Mouse (Mus musculus) midbrain, embryonic 16.5 days (tissue): ENCODE data around the gene Aspg. TPM values are rescaled to one million over a fixed set of nuclear protein-coding genes. Genes with fewer than 3 reads are reported as not detected.

Experiments
- ATAC-seq: fragments of 200-750 bp; cut with Nextera tagmentation; 2 replicates; pipeline ENCODE4 v1.8.0; 2017; ENCODE audit warnings: moderate TSS enrichment
- H3K27ac ChIP-seq: fragments of 300-500 bp; sonication (generic); 2 replicates; pipeline ENCODE4 v1.5.1; 2014; ENCODE audit warnings: mild to moderate bottlenecking, low read length, mixed read lengths
- H3K27me3 ChIP-seq: fragments of 300-500 bp; sonication (generic); 2 replicates; pipeline ENCODE4 v1.6.1; 2014; ENCODE audit warnings: low read depth, low read length, mixed read lengths; ENCODE audit not compliant: control insufficient read depth, insufficient read depth
- H3K36me3 ChIP-seq: fragments of 300-500 bp; sonication (generic); 2 replicates; pipeline ENCODE4 v1.6.1; 2014; ENCODE audit warnings: mild to moderate bottlenecking, low read length, moderate library complexity, mixed read lengths; ENCODE audit not compliant: control insufficient read depth, insufficient read depth
- H3K4me1 ChIP-seq: fragments of 300-500 bp; sonication (generic); 2 replicates; pipeline ENCODE4 v1.6.1; 2014; ENCODE audit warnings: mild to moderate bottlenecking, low read length, mixed read lengths; ENCODE audit not compliant: control insufficient read depth, insufficient read depth
- H3K4me2 ChIP-seq: fragments of 300-500 bp; sonication (generic); 2 replicates; pipeline ENCODE4 v1.6.1; 2014; ENCODE audit warnings: mild to moderate bottlenecking, low read length, mixed read lengths
- H3K4me3 ChIP-seq: fragments of 300-500 bp; sonication (generic); 2 replicates; pipeline ENCODE4 v1.5.1; 2014; ENCODE audit warnings: low read depth, mild to moderate bottlenecking, low read length, moderate library complexity, mixed read lengths
- H3K9ac ChIP-seq: fragments of 300-500 bp; sonication (generic); 2 replicates; pipeline ENCODE4 v1.6.1; 2014; ENCODE audit warnings: low read depth, low read length, mixed read lengths
- H3K9me3 ChIP-seq: fragments of 300-500 bp; sonication (generic); replicated peaks from 2 replicates; pipeline ENCODE4 v1.6.1; 2014; ENCODE audit warnings: mild to moderate bottlenecking, low read length, mixed read lengths; ENCODE audit not compliant: control insufficient read depth, poor library complexity, severe bottlenecking
- WGBS: fragments of 180-500 bp; shearing (Covaris S2); extraction: QIAGEN DNeasy Blood & Tissue Kit; methylation state at CpG from one replicate; pipeline ENCODE4 v1.1.7; 2014; 5-methylcytosine and 5-hydroxymethylcytosine counted together
- microRNA counts: library from miRNA; unstranded; fragments of <30 nt; microRNA quantifications from one replicate; lab custom pipeline; 2016
- microRNA-seq: library from miRNA; unstranded; fragments of <30 nt; microRNA quantifications from one replicate; pipeline ENCODE4, GENCODE M21; 2017
- polyA plus RNA-seq: library from polyadenylated mRNA; unstranded; fragments of >200 nt; fragmentation: Nextera tagmentation; extraction: Ambion mirVana; gene quantifications from 2 replicates; pipeline ENCODE4 v1.2.1, GENCODE M21; 2015

Aspg gene
- polyA plus RNA-seq, 1 experiment from 2014 or later = 0.74 TPM

DNA sequence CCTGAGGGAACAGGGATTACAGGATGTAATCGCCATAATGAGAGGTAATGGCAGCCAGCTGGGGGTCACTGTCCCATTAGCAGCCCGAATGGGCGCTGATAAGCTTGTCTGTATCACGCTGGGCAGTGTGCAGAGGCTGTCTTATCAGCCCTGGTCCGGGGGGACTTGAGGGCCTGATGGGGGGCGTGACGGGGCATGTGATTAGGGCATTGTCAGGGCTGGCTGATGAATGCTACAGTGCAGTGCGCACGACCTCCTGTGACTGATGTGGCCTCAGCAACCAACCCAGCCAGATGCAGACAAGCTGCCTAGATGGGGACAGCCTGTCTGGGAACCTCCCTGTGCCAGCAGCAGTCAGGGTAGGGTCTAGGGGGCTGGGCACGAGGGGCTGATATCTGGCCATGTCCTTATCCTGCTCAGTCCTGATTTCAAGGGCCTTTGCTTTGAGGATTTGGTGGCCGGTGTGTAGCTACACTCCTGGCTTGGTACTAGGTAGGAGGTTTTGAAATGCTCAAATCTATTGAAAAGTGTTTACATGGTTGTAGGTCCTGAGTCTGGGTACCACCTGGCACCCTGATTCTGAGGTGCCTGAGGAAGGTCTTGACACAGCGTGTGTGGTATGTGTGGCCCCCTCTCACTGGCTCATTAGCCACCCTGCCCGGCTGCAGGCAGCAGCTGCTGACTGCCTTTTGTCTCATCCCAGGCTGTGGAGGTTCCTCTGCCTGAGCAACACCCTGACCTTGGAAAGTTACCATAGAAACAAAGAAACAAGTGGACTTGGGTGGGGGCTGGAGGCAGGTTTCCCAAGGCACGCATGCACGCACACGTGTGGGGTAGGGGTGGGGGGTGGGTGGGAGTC is 57.7 kb downstream of the Aspg start:
- Histone ChIP-seq H3K27ac (peak overlapping the region; percentile 1; the same call in 1 of the 2 replicates), H3K9me3 (no peaks in the 10 kb centered on the region), H3K36me3 (no peaks in the 10 kb centered on the region), H3K4me1 (peaks cover 9% of the 10 kb centered on the region), H3K4me3 (no peak overlapping the region), H3K27me3 (no peaks in the 10 kb centered on the region), H3K9ac (peak overlapping the region; percentile 0; the same call in 1 of the 2 replicates), H3K4me2 (no peak overlapping the region)
- WGBS = 12% methylated on average over 16 of the region's 16 CpGs
- peak; percentile 33; the same call in 1 of the 2 replicates for ATAC-seq

DNA sequence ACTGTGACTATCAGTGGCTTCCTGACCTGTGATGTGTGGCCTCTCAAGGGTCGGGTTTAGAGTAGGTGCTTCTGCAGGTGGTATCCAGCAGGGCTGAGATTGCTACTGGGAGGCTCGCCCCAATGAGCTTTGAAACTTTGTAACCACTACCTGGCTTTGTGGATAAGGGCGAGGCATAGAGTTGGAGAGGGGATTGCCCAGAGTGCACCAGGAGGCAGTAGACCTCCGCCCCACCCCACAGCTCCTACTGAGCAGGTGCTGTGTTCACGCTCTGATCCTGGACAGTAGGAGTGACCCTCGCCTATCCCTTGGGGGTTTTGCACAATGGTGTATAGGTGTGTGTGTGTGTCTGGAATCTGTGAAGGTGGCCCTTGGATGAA is 58.4 kb downstream of the Aspg start:
- WGBS = 65% methylated on average over 6 of the region's 6 CpGs
- peaks cover 14% of the 10 kb centered on the region for H3K4me1 ChIP-seq
- no peak overlapping the region for H3K4me3 ChIP-seq
- no peaks in the 10 kb centered on the region for H3K27me3 ChIP-seq
- H3K9me3 ChIP-seq = no peaks in the 10 kb centered on the region
- H3K36me3 ChIP-seq = no peaks in the 10 kb centered on the region
- no peak for ATAC-seq
- no peak overlapping the region for H3K9ac ChIP-seq
- H3K27ac ChIP-seq = no peak overlapping the region
- H3K4me2 ChIP-seq = no peak overlapping the region

DNA sequence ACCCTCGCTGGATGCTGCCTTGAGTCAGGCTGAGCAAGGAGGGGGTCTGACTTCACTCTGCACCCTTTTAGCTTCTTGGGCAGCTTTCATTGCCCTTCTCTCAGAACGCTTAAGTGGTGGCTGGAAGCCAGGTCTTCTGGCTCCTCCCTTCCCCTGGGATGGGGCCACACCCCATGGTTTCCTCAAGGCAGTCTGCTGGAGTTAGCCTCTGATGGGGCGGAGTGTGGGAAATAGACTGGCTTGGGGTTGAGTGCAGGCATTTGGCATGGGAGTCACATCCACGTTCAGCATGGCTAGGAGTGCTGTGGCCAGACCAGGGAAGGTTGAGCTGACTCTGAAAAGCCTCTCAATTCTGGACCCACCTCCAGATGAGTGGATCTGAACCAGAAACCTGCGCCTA is 62.8 kb downstream of the Aspg start:
- H3K27ac ChIP-seq = no peak overlapping the region
- WGBS = 61% methylated on average over 5 of the region's 5 CpGs
- H3K4me3 ChIP-seq = no peak overlapping the region
- H3K36me3 ChIP-seq = 0 out of 2 replicates have a peak, but pooled peaks cover 4% of the 10 kb centered on the region
- peak overlapping the region; percentile 31; the same call in 1 of the 2 replicates for H3K9ac ChIP-seq
- ATAC-seq = no peak
- H3K4me2 ChIP-seq = no peak overlapping the region
- no peaks in the 10 kb centered on the region for H3K9me3 ChIP-seq
- H3K4me1 ChIP-seq = peaks cover 28% of the 10 kb centered on the region
- no peaks in the 10 kb centered on the region for H3K27me3 ChIP-seq

DNA sequence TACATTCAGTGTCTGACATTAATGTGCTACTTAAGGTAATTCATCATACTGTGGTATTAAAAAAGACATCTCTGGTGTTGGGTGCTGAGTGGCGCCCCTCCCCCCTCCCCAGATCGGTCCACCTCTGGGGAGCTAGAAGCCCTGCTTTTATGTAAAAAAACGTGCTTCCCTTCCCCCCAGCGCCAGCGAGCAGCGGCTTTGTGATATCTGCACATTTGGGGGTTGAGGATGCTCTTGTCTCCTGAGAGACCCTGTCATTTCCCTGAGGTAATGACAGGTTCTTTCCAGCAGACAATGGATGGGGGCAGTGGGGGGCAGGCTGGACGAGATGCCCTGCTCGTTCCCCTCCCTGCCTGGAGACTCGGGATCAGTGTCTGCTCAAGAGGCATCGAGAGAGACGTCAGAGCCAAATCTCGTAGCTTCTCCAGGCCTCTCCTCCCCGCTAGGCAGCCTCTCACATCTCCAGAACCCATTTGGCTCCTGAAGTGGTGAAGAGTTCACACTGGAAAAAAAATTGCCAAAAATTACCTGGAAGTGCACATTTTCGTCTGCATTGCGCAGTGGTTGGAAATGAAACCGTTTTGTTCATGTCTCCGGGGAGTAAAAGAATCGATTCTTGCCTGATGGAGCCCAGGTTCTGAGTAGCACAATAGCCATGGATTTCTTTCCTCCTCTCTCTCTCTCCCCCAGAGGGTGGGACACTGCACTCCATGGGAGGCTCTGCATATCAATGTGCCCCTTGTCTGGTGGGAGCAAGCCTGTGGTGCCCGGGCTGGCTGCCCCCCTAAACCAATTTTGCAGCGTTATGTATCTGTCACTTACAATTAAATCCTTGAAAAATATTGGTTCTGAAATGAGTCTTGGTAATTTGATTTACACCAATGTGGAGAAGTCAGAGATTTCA is 64.4 kb downstream of the Aspg start:
- Histone ChIP-seq H3K27ac (peak overlapping the region; percentile 79), H3K27me3 (no peaks in the 10 kb centered on the region), H3K9ac (peak overlapping the region; percentile 55; the same call in 1 of the 2 replicates), H3K4me2 (peak overlapping the region; percentile 19), H3K4me1 (peaks cover 23% of the 10 kb centered on the region), H3K4me3 (no peak overlapping the region), H3K36me3 (peaks cover 10% of the 10 kb centered on the region; the same call in 1 of the 2 replicates), H3K9me3 (no peaks in the 10 kb centered on the region)
- 14% methylated on average over 20 of the region's 20 CpGs for WGBS
- ATAC-seq = no peak

DNA sequence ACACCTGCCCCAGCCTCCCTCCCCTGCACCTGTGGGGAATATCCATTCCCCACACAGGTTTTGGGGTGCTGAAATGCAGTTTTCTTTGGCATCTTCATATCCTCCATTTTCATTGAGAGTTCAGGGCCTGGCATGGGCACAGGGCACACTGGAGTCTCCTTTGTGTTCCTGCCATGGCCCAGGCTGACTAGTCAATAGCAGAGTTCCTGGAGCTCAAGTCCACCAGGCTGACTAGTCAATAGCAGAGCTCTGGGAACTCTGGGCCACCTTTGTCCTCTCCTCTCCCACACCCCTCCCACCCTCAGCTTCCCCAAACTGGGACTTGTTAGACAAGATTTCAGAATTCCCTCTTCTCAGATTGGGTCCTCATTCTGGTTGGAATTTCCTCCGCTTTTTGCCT is 65.2 kb downstream of the Aspg start:
- no peak for ATAC-seq
- H3K9ac ChIP-seq = no peak overlapping the region
- peaks cover 23% of the 10 kb centered on the region for H3K4me1 ChIP-seq
- peaks cover 16% of the 10 kb centered on the region for H3K36me3 ChIP-seq
- no peaks in the 10 kb centered on the region for H3K9me3 ChIP-seq
- WGBS = 94% methylated on average over 1 of the region's 1 CpGs
- no peak overlapping the region for H3K4me2 ChIP-seq
- H3K4me3 ChIP-seq = no peak overlapping the region
- H3K27ac ChIP-seq = peak overlapping the region; percentile 79
- H3K27me3 ChIP-seq = no peaks in the 10 kb centered on the region

DNA sequence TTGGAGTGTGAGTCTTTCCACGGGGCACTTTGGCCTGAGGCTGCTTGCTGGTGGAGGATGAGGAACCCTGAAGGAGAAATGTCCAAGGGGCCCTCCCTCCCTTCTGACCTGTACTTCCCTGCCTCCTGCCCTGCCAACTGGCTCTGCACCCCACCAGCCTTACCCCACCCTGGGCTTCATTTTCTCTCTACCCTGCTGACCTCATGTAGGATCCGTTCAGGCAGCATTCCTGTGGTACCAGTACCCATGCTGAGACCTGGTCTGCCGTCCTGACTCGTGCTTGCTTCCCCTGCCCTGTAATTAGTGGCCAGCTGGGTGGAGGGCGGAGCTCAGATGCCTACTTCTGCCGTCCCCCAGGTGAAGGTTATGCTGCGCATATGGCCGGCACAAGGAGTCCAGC is 65.7 kb downstream of the Aspg start:
- Histone ChIP-seq H3K27me3 (no peaks in the 10 kb centered on the region), H3K9ac (no peak overlapping the region), H3K9me3 (no peaks in the 10 kb centered on the region), H3K4me3 (no peak overlapping the region), H3K27ac (peak overlapping the region; percentile 17; the same call in 1 of the 2 replicates), H3K4me1 (peaks cover 23% of the 10 kb centered on the region), H3K4me2 (no peak overlapping the region), H3K36me3 (peaks cover 19% of the 10 kb centered on the region)
- no peak for ATAC-seq
- WGBS = 66% methylated on average over 8 of the region's 8 CpGs

MicroRNA genes within 50 kb of the gene (microRNA counts, 519-probe panel; counts per million panel counts)
- 2,119 counts per million, percentile 57 among the panel's probes with 10 or more counts for microRNA mmu-miR-203 (lab: Ali Mortazavi, UCI)

Small RNAs within 50 kb of the gene (microRNA-seq; reads per million reads assigned to microRNA genes)
- gene Mir203 = 678 reads per million, percentile 75 among the genes with 10 or more reads in this experiment
- not detected for gene Mir3073a
- not detected for gene Mir3073b

Other genes starting within 250 kb of the Aspg start
- 37.9 and 42.9 TPM in 2 replicates for gene Ppp1r13b, start 198.6 kb upstream of the Aspg start, polyA plus RNA-seq
- 624 and 659 TPM in 2 replicates for gene Atp5mpl, start 139.7 kb upstream of the Aspg start, polyA plus RNA-seq
- 0.29 and 0.39 TPM in 2 replicates for gene Tdrd9, start 135.1 kb upstream of the Aspg start, polyA plus RNA-seq
- not detected in 2 replicates for gene Rd3l, start 125.4 kb upstream of the Aspg start, polyA plus RNA-seq
- 4.7 and 6.2 TPM in 2 replicates for gene Kif26a, start 39.5 kb downstream of the Aspg start, polyA plus RNA-seq